Mouse (Mus musculus) lung, embryonic 15.5 days (tissue): ENCODE data around the gene Olfr557. TPM values are rescaled to one million over a fixed set of nuclear protein-coding genes. Genes with fewer than 3 reads are reported as not detected.

Experiments used
- ATAC-seq: fragments of 200-750 bp; cut with Nextera tagmentation; 2 replicates; pipeline ENCODE4 v1.8.0; 2017; ENCODE audit warnings: moderate number of reproducible peaks, borderline replicate concordance; ENCODE audit not compliant: low FRiP score, low TSS enrichment; ENCODE audit errors: extremely low read depth
- H3K27ac ChIP-seq: fragments of 300-500 bp; sonication (generic); 2 replicates; pipeline ENCODE4 v1.5.1; 2015; ENCODE audit warnings: moderate library complexity, mild to moderate bottlenecking, inconsistent platforms
- H3K27me3 ChIP-seq: fragments of 300-500 bp; sonication (generic); 2 replicates; pipeline ENCODE4 v1.6.1; 2015; ENCODE audit warnings: inconsistent platforms
- H3K36me3 ChIP-seq: fragments of 300-500 bp; sonication (generic); 2 replicates; pipeline ENCODE4 v1.6.1; 2015; ENCODE audit warnings: inconsistent platforms
- H3K4me1 ChIP-seq: fragments of 300-500 bp; sonication (generic); 2 replicates; pipeline ENCODE4 v1.6.1; 2015; ENCODE audit warnings: inconsistent platforms
- H3K4me2 ChIP-seq: fragments of 300-500 bp; sonication (generic); 2 replicates; pipeline ENCODE4 v1.6.1; 2015; ENCODE audit warnings: inconsistent platforms, mild to moderate bottlenecking, moderate library complexity
- H3K4me3 ChIP-seq: fragments of 300-500 bp; sonication (generic); 2 replicates; pipeline ENCODE4 v1.5.1; 2015; ENCODE audit warnings: mild to moderate bottlenecking, inconsistent platforms
- H3K9ac ChIP-seq: fragments of 300-500 bp; sonication (generic); 2 replicates; pipeline ENCODE4 v1.6.1; 2015; ENCODE audit warnings: inconsistent platforms
- H3K9me3 ChIP-seq: fragments of 300-500 bp; sonication (generic); 2 replicates; pipeline ENCODE4 v1.6.1; 2016; ENCODE audit warnings: inconsistent platforms
- WGBS: fragments of 180-500 bp; shearing (Covaris S2); methylation state at CpG from one replicate; pipeline ENCODE4 v1.1.7; 2015; 5-methylcytosine and 5-hydroxymethylcytosine counted together
- polyA plus RNA-seq: library from polyadenylated mRNA; unstranded; fragments of >200 nt; fragmentation: Nextera tagmentation; extraction: Ambion mirVana; gene quantifications from 2 replicates; pipeline ENCODE4 v1.2.1, GENCODE M21; 2015

The Olfr557 gene
- polyA plus RNA-seq, 1 experiment from 2014 or later = not detected

- H3K4me2 ChIP-seq = no peak overlapping the region
- no peaks in the 10 kb centered on the region for H3K9me3 ChIP-seq
- H3K27ac ChIP-seq = no peak overlapping the region
- WGBS = 38% methylated on average over 2 of the region's 2 CpGs
- H3K4me3 ChIP-seq = no peak overlapping the region
- H3K27me3 ChIP-seq = no peaks in the 10 kb centered on the region
- H3K4me1 ChIP-seq = no peaks in the 10 kb centered on the region
- no peak overlapping the region for H3K9ac ChIP-seq
- no peaks in the 10 kb centered on the region for H3K36me3 ChIP-seq
- ATAC-seq = no peak
Measured at GRCm38 (mm10) chr7:102737705-102738104, 42.0 kb downstream of the Olfr557 start.

Other genes with a start within 250 kb of the Olfr557 start
- 0.17 and 0.31 TPM in 2 replicates for gene Olfr543, start 214.2 kb upstream of the Olfr557 start, polyA plus RNA-seq
- gene Olfr544, start 207.6 kb upstream of the Olfr557 start, polyA plus RNA-seq = 0.08 and 0.09 TPM in 2 replicates
- gene Olfr545, start 196.3 kb upstream of the Olfr557 start, polyA plus RNA-seq = not detected in 2 replicates
- not detected in 2 replicates for gene Olfr547, start 161.2 kb upstream of the Olfr557 start, polyA plus RNA-seq
- gene Olfr548-ps1, start 155.0 kb upstream of the Olfr557 start, polyA plus RNA-seq = not detected in 2 replicates
- not detected in 2 replicates for gene Olfr549, start 146.0 kb upstream of the Olfr557 start, polyA plus RNA-seq
- 0.26 and 1.1 TPM in 2 replicates for gene Trim21, start 130.4 kb upstream of the Olfr557 start, polyA plus RNA-seq
- not detected in 2 replicates for gene Olfr550, start 124.5 kb upstream of the Olfr557 start, polyA plus RNA-seq
- not detected in 2 replicates for gene Olfr551, start 104.0 kb upstream of the Olfr557 start, polyA plus RNA-seq
- not detected in 2 replicates for gene Olfr552, start 98.1 kb upstream of the Olfr557 start, polyA plus RNA-seq
- gene Olfr553, start 77.7 kb upstream of the Olfr557 start, polyA plus RNA-seq = not detected in 2 replicates
- gene Olfr554, start 57.5 kb upstream of the Olfr557 start, polyA plus RNA-seq = not detected in 2 replicates
- gene Olfr555, start 37.1 kb upstream of the Olfr557 start, polyA plus RNA-seq = not detected in 2 replicates
- not detected in 2 replicates for gene Olfr556, start 31.0 kb upstream of the Olfr557 start, polyA plus RNA-seq
- 13.2 and 14.0 TPM in 2 replicates for gene Trim68, start 8.6 kb upstream of the Olfr557 start, polyA plus RNA-seq
- 0.28 and 0.49 TPM in 2 replicates for gene Olfr558, start 6.3 kb downstream of the Olfr557 start, polyA plus RNA-seq
- not detected in 2 replicates for gene Olfr33, start 23.2 kb downstream of the Olfr557 start, polyA plus RNA-seq
- not detected in 2 replicates for gene Olfr559, start 31.6 kb downstream of the Olfr557 start, polyA plus RNA-seq
- 0.09 TPM in 1 of 2 replicates, not detected in the other for gene Olfr560, start 63.5 kb downstream of the Olfr557 start, polyA plus RNA-seq
- gene Olfr78, start 63.6 kb downstream of the Olfr557 start, polyA plus RNA-seq = 0.21 and 0.36 TPM in 2 replicates
- gene Olfr561, start 75.3 kb downstream of the Olfr557 start, polyA plus RNA-seq = not detected in 2 replicates
- gene Olfr564, start 107.6 kb downstream of the Olfr557 start, polyA plus RNA-seq = not detected in 2 replicates
- not detected in 2 replicates for gene Olfr566, start 162.9 kb downstream of the Olfr557 start, polyA plus RNA-seq
- gene Olfr568, start 181.2 kb downstream of the Olfr557 start, polyA plus RNA-seq = not detected in 2 replicates
- not detected in 2 replicates for gene Olfr569, start 195.0 kb downstream of the Olfr557 start, polyA plus RNA-seq
- gene Olfr570, start 198.7 kb downstream of the Olfr557 start, polyA plus RNA-seq = not detected in 2 replicates
- gene Olfr571, start 221.6 kb downstream of the Olfr557 start, polyA plus RNA-seq = not detected in 2 replicates
- gene Olfr572, start 228.5 kb downstream of the Olfr557 start, polyA plus RNA-seq = not detected in 2 replicates
- not detected in 2 replicates for gene Olfr573-ps1, start 246.7 kb downstream of the Olfr557 start, polyA plus RNA-seq